Mouse (Mus musculus) mouse trophoblast stem cell (cell line): ENCODE measurements at regions not wholly inside any gene's neighbourhood (a gene's known extent, or its start where the extent isn't known, plus 50 kb on each side); places are given as distances from the start of the nearest gene placed in this dataset.

Source experiments
- in situ Hi-C, 2 experiments: fragments of 300-500 bp; cut with MseI, MboI; formaldehyde crosslinking; loops; 2 replicates in 1 of 2; 3 replicates in 1 of 2; pipeline ENCODE4 v1.15.1; 2025

DNA sequence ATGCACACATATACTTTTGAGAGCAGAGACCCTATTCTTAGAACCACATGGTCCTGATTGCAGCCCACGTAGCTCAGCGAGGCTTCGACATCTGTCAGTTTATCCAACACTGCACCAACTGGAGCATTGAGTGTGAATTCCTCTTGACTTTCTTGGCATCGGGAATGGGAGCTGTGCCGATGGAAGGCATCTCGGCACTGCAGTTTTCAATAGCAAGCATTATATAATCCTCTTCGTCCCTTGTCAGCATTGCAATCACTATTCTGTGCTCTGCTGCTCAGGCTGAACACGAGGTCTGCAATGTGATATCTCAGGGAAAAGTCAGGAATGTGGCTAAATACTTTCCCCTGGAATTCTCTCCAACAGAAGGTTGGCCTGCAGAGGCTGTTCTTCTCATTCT, 224.6 kb downstream of the Lnpk start:
- in situ Hi-C loops = no loop called here

DNA sequence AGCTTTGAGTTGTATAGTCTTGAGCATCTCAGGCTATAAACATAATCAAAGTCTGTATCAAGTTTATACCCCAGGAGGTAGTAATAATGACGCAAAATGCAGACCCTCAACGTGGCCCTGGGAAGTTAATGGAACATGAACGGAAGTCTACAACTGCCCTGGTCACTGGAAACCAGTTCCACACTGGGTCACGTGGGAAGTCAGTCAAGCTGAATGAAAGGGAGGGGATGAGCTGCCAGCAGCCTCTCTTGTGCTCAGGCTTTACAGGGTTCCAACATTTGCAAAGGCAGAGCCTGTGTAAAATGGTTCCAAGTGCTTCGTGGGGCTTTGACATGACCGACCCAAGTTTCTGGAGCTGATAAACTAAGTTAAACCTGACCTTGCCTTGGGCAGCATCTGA, 229.4 kb downstream of the Lnpk start:
- in situ Hi-C loops = no loop called here

DNA sequence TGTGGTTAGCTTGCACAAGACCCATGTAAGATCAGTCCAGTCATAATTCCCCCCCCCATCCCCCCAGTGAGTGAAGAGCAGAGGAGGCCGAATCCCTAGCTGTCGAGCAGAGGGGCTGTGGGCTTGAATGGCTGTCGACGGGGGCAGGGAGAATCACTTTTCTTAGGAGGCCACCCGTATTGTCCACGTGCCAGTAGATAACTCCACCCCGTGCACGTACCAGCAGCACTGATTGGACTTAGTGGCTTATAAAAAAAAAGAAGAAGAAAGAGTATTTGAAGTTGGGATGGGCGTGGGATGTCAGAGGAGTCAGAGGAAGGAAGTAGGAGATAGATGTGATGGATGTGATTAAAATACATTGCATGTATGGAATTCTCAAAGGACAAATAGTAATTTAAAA, 272.9 kb downstream of the Lnpk start:
- in situ Hi-C loops = loop anchor here in 1 of 2 experiments (10.0 kb wide), 1 partner anchor 358 kb away; the partner anchor contains the start of gene Hoxd13

DNA sequence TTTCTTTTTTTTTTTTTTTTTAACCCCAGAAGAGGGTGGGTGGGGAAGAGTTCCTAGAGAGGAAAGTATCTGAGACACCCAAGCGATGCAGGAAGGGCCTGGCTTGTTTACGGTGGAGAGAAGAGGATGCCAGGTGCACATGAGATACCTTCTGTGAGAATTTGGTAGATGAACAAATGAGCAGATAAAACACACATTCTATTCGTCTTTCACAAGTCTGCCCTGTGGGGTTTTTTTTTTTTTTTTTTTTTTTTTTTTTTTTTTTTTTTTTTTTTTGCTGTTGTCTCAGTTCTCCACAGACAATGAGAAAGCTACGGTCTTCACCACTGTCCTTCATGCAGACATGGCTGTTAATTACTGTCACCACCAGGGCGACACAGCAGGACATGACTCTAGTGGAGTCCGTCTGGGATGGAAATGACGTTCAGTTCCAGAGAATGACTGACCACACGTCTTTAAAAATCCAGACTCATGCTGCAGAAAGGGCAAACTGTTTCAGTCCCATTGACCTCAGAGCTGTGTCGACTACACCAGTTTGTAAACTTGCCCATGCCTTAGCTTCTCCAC, 278.3 kb downstream of the Lnpk start:
- in situ Hi-C loops = loop anchor here in 1 of 2 experiments (10.0 kb wide), 1 partner anchor 364 kb away; the partner anchor contains the start of gene Hoxd13

DNA sequence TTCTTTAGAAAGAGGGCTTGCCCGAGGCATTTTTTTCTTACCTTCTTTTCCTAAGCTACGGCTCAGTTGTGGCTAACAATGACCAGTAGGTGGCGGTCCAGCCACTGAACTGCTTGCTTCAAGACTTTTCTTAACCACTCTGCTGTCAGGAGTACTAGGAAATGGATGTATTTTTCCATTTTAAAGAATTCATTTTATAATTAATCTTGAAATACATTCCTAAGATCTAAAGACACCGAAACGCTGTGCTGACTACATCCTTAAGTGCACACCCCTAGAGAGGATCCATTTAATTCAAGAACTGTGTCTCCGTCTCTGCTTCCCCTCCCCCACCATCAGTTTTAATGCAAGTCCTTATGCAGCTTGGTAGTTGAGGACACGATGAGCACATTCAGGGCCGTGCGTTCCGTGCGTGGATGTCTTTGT, 278.9 kb downstream of the Lnpk start:
- in situ Hi-C loops = loop anchor here in 1 of 2 experiments (10.0 kb wide), 1 partner anchor 364 kb away; the partner anchor contains the start of gene Hoxd13

DNA sequence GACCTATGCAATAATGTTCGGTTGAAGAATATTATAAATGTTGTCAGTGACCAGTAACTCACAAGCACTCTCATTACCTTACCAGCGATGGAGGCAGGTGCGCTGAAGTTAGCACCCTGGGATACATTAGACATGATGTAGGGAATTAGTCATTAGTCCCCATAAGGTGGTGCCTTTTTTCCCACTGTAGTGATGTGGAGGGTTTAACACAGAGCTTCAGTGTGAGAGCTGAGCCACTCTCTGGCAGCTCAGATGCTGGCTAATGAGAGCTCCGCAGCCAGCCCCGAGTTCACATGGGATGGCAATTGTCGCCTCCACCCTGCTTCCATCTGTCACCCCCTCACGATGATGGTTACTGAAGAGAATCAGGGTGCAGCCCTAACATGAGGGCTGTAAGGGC, 286.6 kb downstream of the Lnpk start:
- in situ Hi-C loops = loop anchor here in 1 of 2 experiments (10.0 kb wide), 1 partner anchor 372 kb away; the partner anchor contains the start of gene Hoxd13

DNA sequence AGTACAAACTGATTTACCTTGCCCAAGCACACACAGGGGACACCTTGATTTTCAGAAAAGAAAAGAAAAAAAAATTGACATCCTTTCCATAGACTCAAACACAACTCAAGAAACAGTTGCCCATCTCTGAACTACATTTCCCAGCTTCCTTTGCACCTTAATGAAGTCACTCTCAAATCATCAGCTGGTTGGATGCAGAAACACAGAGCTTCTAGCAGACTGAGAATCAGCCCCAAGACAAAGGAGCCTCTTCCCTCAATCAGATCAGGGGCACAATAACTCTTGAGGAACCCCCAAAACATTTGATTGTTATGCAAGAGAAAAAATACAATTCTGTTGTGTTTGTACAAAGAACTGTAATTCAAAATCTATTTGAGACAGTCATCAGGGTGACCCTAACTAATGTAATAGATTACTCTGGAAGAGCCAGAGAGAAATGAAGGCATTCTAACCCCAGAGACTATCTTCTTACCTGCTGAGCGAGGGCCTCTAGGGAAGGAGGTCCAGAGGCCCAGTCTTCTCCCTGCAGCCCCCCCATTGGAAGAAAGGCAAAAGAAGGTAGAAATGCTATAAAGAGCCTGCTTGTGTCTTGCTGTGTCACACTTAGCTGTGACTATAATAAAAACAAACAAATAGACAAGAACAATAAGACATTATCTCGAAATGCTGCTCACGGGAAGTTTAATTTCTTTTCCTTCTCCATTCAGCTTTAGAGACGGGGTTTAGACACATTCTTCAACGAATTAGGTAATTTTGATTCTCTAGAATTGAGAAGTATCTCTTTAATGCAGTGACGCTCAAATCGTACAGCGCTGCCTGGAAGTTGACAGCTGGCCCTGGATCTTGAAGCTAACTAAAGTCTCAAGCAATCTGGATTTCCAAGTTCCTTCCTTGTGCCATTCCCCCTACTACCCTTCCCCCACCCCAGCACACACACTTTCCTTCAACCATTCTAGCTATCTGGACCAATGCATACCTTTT, 287.5 kb downstream of the Lnpk start:
- in situ Hi-C loops = loop anchor here in 1 of 2 experiments (10.0 kb wide), 1 partner anchor 373 kb away; the partner anchor contains the start of gene Hoxd13

DNA sequence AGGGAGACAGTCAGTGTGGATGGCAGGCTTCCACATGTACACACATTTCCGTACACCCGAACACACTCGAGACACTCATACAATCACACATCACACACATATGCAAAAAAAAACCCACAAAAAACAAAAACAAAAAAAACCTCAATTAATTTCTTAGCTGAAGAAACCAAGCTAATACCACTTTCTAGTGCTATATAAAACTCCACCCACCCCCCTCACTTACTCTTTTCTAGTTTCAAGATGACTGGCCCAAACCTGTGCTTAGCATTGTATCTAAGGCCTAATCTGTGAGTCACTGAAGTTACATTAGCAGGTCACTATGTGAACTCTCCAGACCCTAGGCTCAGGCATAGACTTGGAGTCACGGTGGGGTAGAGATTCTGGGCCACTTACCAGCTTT, 293.6 kb downstream of the Lnpk start:
- in situ Hi-C loops = no loop called here

DNA sequence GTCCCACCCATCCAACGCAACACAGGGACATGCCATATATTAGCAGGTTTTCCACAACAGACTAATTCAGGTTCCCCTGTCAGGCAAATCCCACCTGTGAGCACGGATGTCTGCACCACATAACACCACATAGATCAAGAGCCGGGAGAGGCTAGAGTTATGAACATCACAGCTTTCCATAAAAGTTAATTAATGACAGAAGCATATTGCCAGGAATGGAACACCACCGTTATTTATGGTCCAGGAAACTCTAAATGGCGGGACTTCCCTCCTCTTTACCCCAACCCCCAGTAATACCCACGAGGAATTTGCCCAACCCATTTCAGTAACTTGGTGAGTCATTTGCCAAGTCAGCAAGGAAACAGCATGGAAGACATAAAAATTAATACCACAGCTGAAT, 314.3 kb downstream of the Lnpk start:
- in situ Hi-C loops = no loop called here

DNA sequence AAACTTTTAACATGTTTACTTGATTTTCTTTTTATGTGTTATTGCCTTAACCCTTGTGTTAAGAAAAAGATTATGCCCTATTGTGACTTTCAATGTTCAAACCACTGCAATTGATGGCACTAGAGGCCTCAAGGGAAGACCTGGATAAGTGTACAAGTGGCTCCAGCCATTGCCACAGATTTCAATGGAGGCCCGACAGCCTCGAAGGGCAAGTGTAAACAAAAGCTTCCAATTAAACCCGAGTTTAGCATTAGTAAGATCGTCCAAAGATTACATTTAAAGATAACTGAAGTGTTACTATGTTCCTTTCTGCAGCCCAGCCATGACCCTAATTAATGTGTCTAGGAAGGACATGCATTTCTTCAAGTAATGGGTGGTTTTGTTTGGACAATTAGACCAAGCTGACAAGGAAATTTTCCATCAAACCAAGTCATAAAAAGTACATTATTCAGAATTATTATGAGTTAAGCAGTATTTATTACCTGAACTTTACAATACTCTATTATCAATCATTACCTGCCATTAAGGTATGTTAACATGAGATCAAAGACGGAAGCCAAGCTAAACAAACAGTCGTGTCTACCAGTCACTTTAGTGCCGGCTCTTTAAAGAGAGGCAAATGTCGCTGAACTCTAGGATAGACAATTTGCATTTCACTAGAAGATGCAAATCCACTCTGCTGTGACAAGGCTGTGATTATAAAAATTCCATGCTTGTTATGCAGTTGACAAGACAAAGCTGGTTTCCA, 322.0 kb downstream of the Lnpk start:
- in situ Hi-C loops = no loop called here

DNA sequence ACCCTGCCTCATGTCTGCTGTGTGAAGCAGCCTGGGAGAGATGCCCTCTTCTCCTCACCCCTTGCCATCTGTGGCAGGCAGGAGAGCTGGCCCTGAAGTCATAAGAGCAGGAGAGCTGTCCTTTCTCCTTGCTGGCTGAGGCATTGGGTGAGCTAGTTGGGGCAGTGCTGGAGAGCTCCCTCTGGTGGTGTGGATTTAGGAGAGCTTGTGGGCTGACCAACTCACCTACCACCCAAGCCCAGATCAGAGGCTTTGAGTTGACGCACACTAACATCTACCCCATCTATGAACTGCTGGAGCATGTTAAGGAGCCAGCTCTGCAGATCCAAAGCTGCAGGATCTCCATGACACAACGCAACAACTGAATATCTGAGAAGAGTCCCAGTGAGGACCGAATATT, 331.7 kb downstream of the Lnpk start:
- in situ Hi-C loops = no loop called here

DNA sequence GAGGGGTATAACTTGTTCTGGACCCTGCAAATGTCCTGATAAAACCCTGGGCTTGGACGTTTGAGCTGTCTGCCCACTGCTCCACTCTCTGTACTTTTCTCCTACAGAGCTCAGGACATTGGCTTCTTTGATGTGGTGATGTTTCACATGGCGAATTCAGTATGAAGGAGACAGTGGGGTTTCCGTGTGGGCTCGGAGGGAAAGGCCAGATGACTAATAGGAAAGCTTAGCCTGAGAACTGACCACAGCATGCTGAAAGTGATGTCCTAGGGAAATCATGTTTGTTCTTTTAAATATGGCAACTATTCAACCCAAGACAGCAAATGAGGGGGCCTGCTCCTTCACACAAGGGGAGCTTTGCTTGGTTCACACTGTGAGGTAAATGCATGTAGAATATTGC, 332.6 kb downstream of the Lnpk start:
- in situ Hi-C loops = no loop called here

DNA sequence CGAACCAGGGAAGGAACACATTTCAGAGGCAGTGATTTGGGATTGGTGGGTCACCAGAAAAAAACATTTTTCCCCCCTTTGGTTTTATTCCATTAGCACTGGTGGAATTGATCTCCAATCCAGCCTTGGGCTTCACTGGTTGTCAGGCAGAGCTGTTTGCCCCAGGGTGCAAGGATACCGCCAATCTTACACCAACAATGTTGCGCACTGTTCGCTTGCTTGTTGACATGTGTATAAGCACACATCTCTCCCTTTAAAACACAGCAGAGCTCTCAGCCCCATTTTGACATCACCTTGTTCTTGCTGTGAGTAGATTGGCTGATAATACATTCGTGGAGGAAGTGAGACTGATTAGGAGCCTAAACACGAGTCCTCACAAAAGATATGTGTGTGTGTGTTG, 333.1 kb upstream of the Atp5g3 start:
- in situ Hi-C loops = no loop called here

DNA sequence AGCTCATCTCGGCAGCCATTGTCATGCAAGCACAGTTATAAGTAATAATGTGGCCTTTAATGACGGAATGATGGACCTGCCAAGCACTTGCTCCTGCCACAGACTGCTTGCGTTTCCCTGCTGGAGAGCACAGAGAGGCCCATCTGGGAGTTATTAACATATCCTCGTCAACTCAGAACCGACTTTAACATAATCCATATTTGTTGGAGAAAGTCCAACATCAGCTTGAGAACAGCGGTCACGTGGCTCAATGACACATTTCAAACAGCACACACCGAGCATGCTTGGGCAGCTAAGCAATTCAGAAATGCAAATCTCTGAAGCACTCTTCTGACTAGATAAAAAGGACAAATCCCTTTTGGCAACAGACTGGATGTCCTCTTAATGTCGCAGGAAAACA, 332.7 kb upstream of the Atp5g3 start:
- in situ Hi-C loops = no loop called here

DNA sequence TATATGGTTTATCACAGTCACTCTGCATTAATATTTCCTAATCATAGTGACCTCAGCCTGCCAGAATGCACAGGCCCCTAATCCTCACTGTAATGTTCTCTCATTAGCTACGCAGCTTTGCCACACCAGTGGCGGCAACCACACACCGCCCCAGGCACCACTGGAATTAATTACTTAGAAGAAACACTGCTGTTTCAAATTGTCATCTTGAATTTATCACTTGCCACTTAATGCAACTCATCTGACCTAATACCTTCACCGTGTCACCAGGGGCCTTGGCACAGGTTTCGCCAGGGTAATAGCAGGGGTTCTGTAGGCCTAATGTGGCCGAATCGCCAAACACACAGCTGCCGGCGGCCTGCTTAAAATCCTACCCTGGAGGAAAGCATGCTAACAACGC, 328.5 kb upstream of the Atp5g3 start:
- in situ Hi-C loops = no loop called here

DNA sequence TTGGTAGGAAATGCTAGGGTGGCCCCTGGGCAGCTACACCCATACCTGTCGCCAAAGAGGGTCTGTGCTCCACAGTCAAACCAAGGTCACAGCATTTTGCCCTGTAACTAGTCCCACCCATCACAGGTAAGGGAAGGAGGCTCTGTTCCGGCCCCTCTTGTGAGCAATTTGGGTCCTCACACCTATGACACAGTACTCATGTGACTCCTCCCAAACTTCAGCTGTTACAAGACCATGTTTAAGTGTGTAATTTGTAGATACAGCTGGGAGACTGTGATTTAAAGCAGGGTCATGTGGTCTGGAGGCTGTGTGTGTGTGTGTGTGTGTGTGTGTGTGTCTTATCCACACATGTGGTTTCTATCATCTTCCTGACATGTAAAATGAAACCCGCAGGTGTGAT, 306.3 kb upstream of the Atp5g3 start:
- in situ Hi-C loops = no loop called here

DNA sequence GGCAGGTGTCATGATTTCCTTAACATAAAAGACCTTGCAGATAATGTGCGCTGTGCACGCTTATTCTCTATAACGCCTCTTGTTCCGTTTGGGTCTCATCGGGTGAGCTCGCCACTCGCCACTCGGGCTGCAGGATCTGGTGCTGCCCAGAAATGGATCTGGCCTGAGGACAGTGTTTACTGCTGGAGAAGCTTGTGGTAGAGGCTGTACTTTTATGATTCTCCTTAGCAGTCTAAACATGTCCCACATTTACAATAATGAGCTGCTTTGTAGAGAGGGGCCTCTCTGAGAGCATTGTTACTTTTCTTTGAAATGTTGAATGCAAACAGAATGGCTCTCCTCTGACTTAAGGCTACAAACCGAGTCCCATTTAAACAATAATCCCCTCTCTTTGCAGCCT, 299.1 kb upstream of the Atp5g3 start:
- in situ Hi-C loops = no loop called here

DNA sequence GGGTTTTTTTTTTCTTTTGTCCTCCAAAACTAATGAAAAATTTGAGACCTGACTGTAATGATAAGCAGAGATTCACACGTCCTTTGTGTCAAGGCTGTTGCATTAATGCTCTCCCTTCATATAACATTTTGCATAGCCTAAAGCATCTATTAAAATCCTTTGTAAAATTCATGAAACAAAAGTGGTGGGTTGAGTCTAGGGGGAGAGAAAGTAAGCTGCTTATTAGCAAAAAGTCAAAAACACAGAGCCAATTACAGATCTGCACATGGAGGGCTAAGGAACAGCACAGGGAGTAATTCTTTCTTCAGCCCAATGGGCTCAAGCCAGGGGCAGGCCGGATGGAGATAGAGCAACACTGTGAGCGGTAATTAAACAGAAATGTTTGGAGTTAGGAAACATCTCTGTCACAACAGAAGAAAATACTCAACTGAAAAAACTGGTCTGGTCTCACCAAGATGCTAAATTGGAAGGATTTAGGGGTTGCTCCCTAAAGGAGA, 298.3 kb upstream of the Atp5g3 start:
- in situ Hi-C loops = no loop called here

DNA sequence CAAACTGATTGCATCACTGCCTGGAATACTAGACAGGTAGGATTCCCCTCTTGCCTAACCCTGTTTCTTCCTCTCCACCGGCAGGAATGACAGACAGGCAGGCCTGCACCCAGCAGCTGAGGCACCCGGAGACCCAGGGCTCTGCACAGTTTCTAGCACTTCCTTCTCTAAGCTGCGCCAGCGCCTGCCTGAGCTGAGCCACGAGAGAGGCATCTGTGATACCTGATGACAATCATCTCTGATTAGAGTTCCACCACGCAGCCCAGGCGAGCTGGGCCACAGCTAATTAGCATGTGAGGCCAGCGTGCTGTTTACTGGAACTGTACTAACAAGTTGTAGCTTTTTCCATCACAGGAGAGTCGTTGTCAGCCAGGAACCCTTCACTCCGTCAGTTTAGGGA, 296.3 kb upstream of the Atp5g3 start:
- in situ Hi-C loops = no loop called here

DNA sequence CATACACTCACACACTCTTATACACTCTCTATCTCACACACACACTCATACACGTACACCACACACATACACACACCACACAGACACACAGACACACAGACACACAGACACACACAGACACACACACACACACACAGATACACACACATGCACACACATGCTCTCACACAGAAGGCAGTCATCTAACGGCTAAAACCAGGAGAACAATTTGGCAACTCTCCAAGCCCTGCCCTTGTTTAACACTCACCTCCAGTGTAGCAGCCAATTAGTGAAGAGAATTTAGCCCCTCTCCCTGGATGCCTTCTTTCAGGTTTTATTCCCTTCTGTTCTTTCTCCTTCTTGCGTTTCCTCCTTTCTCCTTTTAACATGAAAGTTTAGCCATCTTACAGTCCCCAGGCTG, 291.6 kb upstream of the Atp5g3 start:
- in situ Hi-C loops = no loop called here

DNA sequence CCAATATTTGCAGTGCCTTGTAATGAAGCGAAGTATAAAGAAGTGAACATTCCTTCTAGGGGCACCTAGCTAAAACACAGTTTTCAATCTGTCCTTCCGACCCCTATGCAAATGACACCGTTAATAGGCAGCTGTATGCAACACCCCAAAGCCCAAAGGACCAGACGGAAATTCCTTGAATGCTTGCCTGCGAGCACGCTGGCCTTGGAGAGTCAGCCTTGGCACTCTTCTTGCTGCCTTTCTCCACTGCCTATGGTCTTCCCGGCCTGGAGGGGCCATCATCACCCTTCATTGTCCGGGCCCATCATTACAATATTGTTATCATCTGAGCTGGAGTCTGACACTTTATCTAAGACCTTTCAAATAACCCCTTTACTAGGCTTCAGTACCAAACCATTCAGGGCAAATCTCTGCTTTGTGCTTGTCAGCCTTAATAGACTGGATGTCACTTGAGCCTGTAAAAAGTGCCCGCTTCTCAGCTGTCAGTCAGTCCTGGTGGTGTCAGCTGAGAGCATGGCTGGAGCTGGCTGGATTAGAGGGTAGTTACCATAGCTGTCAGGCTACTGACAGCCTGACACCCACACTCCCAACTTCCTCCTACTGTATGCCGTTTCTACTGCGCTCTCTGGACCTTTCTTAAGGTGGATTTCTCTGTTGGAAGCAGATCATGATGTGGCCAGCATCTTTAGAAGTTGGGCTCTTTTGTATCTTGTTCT, 290.6 kb upstream of the Atp5g3 start:
- in situ Hi-C loops = no loop called here
